Mouse (Mus musculus) naive thymus-derived CD4-positive, alpha-beta T cell, adult 2 months (primary cell): ENCODE data around the gene Mapk7.

Experiments
- DNase-seq: peaks from one replicate; pipeline ENCODE4 v3.0.0-alpha.2; 2011; ENCODE audit warnings: low read depth

Gene Mapk7

DNA sequence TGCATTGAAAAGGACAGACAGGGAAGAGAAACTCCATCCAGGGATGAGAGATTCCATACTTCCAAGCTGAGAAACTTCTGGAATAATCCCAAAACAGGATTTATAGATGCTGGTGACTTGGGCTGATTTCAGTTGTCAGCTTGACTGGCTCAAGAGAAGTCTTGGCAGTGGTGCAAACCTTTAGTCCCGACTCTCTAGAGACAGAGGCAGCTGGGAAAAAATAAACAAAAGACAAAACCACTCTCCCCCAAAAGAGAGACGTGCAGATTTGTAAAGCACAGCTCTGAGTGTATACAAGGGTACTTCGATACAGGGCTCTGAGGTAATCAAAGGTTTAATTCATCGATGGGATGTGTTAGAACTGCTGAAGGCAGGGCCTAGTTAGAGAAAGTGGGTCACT, 28.8 kb downstream of the Mapk7 start:
- no peak for DNase-seq

DNA sequence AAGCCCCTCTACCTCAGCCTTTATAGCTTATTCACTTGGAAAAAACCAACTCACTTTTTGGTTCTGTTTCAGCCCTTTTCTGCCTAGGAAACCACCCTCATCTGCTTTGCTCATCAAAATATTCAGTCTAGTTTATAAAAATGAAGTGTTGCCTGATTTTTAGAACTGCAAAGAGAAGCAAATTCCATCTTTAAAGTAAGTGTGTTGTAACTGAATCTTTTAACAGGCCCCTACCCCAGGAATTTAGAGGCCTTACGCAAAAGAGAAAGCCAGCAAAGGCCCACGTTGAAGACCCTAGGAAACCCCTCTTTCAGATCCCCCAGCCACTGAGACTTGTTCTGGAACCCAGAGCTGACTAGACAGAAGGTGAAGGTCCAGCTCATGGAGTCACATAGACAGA, 30.1 kb downstream of the Mapk7 start:
- no peak for DNase-seq

DNA sequence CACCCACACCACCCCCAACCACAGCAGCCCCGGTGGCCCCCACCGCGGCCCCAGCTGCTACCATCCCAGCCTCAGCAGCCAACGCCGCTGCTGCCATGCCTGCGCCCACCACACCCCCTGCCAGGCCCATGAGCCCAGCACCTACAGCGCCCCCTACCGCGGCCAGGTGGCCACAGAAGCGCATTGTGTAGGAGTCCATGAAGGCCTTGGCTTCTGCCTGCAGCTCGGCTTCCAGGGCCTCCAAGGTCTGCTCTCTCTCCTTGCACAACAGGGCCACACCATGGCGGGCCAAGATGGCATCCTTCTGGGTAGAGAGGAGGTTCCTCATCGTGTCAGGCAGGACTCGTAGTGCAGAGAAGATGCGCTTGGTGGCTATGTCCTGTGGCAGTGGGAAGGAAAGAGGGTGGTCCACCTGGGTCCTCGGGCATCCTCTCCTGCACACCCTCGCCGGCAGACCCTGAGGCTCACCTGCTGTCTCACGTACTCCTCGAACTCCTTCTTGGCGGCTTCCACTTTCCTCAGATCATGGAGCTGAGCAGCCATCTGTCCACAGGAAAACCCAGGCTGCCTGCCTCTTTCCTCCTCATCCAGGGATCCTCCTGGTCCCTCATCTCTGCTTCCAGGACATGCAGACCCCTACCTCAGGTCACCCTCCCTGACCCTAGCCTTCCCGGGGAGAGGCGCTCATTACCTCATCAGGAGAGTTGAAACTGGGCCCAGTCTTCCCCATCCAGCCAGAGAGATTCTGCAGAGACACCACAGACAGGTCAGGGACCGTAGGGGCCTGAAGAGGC, 44.5 kb downstream of the Mapk7 start:
- no peak for DNase-seq

DNA sequence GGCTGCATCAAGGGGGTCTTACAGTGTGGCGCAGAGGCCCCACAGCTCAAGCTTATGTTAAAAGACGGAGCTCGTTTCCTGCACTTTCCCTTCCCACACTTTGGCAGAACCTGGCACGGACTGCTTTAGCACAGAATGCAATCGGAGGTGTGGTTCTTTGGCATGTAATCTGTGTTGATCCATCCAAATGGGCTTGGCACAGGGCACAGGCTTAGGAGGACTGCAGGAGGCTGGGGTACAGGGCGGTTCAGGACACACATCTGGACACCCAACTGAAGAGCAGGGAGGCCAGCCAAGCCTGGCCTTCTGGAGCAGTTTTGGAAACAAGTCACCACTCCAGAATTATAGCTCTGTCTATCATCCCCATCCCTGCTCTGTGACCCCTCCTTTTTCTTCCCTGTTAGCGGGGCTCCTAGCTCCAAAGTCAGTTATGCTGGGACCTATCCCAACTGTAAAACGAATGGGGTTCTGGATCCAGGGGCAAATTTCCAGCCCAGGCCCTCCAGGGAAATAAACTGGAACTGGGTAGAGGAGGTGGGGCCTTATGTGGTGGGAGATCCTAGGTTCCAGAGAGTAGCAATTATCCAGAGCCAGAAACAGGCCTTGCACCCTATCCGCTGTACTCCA, 45.5 kb downstream of the Mapk7 start:
- no peak for DNase-seq

DNA sequence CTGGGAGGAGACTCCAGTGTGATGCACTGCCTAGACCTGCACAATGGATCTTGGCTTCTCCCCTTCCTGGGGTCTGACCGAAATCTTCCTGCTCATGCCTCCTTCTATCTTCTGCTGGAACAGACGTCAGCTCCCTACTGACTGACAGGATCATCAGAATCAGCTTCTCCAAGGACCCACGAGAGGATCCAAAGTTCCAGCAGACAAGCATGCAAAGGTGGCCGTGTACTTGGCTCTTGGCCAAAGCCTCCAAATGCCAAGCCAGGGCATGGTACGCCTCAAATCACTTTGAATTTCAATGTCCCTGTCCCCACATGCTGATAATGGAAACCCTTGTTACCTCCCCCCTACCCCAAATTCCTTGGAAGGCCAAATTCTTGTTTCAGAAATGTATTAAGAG, 46.2 kb downstream of the Mapk7 start:
- DNase-seq: no peak

DNA sequence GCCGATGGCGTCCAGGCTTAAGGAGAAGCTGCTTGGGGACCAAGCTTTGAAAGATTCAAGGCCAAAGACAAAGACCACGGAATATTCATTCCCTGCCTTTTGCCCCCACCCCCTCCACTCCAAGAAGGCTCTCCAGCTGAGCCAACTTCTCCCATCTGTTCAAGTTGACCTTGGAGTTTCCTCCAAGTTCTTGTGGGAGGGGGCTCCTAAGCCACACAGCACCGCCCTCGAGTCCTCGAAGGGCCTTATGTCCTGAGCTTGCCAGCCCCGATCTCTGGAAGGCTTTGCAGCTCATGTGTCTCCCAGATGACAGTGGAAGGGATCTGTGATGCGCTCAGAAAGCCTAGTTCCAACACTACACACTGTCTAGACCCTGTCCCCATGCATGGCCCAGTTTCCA, 46.9 kb downstream of the Mapk7 start:
- DNase-seq: no peak

DNA sequence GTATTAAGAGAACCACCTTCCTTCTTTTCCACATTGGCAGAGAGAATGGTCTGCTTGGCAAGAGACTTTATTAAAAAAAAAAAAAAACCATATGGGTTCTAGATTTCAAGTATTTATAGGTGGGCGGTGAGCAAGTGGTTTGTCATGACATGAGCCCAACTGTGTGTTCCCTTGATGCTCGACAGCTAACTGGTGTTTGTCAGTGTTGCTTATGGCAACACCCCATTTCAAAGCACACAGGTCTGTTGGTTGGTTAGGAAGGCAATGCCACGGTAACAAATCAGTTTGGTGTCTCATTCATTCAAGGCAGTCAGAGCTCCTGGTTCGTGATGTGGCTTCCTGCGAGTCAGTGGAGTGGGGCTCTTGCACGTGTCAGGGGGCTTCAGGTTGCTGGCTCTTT, 50.4 kb downstream of the Mapk7 start:
- DNase-seq: no peak

DNA sequence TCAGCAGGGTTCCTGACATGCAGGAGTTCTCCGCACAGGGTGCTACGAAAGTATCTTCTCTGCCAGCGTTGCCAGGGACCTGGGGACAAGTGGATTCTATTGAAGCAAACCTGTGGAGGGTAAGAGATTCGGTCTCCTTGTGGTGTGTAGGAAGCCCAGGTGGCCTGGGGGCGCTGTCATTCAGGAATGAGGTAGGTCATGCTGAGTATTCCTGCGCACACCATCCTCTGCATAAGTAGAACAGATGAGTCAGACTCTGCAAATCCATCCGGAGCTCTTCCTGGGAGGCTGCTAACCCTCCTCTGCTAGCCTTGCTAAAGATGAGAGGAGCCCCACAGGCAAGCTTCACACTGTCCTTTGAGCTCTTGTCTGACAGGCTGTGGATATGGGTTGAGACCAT, 52.5 kb downstream of the Mapk7 start:
- no peak for DNase-seq

DNA sequence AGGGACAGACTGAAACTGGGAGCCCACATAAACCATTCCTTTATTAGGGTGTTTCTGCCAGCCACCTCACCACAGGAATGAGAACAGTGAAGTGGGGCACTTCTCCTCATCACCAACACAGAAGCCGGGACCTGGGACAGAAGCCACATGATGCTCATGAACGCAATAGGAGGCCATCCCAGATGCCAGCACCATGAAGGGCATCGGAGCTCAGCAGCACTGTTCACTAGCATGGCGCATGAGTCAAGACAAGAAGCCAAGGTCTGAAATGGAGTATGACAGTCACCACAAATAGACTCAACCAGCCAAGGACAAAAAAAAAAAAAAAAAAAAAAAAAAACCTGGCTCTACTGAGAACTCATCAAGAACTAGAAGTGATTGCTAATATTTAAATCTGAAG, 53.8 kb downstream of the Mapk7 start:
- no peak for DNase-seq

DNA sequence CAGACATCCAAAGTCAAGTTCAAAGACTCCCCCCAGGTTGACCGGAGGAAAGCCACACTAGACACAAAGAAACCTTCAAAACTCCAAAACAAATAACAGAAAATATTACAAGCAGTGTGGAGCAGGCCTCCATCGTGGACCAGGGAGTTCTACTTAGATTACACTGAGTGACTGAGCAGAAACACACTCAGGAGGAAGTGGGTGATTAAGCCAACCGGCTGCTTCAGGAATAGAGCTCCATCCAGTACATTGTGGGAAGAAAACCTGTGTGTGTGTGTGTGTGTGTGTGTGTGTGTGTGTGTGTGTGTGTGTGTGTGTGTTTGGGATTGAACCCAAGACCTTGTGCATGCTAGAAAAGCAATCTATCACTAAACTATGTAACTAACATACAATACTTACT, 55.0 kb downstream of the Mapk7 start:
- no peak for DNase-seq
